Mouse (Mus musculus) megakaryocyte, embryonic 14.5 days (primary cell): Measurements from ENCODE around the gene Epas1.

Experiments
- FLI1 ChIP-seq: IDR thresholded peaks from 2 replicates; pipeline ENCODE4 v1.6.1; 2012; ENCODE audit warnings: low read length, inconsistent platforms, mixed read lengths
- GATA1 ChIP-seq: IDR thresholded peaks from 3 replicates; pipeline ENCODE4 v1.6.1; 2012; ENCODE audit warnings: mixed read lengths, low read length, inconsistent platforms, borderline replicate concordance

DNA sequence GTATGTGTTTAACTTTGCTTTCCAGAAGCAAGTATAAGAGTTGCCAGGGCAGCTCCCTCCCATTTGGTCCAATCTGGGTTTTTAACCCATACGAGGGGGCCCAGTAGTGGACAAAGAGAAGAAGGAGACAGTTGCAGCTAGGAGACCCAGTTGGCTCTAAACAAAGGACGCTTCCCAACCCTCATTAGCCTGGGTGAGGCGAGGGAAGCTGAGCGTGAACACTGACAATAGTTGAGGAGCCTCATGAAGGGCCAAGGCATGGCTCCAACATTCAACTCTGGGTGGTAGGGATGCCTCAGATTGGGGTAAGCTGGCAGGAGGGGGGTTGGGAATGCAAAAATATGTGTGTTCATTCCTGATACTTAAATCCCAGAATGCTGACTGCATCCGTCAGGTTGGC is 85.8 kb downstream of the Epas1 start:
- TF ChIP-seq FLI1 = no peak
- no peak for TF ChIP-seq GATA1
